Mouse (Mus musculus) heart, adult 11 months (tissue): ENCODE results near the gene Sidt2.

ENCODE experiments used
- DNase-seq: peaks from one replicate; pipeline ENCODE4 v3.0.0; 2022

Sidt2 gene

DNA sequence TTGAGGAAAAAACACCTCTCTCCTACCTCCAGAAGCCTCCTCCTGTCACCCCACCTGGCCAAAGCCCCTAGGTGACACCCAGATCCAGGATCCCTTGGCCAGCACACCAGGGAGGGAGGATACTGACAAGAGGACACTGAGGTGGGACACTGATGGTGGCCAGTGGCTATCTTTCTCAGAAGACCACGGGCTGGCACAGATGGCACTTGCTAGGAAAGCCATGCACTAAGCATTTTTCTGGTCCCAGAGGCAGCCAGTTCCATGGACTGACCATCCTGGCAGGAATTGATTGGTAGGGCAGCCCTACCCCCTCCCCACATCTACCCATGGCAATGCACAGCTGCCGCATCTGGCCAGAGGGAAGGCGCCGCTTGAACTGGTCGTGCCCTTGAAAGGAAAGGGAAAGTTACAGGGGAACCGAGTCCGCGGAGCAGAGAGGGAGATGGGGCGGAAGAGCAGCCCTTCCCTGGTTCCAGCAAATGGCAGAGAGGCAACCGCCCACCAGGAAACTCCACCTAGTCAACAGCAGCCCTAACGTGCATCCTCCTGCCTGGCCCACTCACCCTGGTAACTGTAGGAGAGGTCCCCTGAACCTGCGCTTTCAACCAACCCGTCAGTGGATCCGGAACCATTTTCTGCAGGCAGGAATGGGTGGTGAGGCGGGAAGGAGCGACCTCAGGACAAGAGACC lies 8.7 kb downstream of the Sidt2 start:
- DNase-seq: peak; percentile 91

DNA sequence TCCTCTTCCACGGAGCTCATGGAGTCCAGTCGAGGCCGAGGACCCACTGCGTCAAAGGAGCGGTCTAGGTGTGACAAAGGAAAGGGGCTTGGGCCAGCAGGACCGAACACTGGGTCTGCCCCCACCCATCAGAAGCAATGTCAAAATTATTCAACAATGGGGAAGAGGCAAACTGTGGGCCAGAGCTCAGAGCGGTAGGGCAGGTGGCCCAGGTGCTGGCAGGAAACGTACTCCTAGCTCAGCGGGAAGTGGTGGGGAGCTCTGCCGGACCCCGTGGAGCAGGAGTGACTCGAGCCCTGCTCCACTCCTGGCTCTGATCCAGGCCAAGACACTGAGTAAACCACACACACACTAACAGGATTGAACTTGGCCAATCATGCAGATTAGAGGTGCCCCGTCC lies 9.3 kb downstream of the Sidt2 start:
- peak; percentile 91 for DNase-seq

DNA sequence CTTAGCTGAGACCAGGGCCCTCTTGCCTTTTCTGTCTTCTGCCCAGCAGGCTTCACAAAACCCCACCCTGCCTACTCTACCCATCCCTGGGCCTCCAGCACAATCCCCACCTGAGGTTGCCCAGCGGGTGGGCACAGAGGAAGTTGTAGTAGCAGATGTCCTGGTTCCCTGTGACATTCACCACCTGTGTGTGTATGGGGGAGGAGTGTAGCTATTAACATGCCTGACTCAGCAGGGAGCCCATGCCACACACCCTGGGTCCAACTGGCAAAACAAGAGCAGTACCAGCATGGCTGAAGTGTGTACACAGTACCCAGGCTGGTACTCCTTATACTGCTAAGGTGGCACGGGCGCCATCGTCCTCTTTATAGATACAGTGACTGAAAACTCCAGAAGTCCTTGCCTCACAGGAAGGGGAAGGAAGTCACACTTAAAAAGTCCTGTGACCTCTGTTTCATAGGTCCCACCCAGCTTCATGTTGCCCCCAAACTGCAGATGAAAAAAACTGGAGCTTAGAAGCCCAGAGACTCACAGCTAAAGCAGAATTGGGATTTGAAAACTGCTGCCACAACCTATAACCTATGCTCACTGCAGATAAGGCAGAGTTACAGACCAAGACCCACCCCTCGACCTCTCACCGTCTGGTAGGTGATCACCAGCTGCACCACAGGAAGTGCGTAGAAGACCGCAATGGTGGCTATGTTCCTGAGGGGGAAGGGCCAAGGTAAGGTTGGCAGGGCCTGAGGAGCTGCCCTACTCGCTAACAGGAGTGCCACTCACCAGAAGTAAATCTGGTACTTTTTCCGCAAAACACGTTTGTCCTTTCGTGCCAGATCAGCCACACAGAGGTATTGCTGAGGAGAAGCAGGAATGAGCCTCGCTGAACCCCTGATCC lies 10.3 kb downstream of the Sidt2 start:
- DNase-seq: peak; percentile 90

DNA sequence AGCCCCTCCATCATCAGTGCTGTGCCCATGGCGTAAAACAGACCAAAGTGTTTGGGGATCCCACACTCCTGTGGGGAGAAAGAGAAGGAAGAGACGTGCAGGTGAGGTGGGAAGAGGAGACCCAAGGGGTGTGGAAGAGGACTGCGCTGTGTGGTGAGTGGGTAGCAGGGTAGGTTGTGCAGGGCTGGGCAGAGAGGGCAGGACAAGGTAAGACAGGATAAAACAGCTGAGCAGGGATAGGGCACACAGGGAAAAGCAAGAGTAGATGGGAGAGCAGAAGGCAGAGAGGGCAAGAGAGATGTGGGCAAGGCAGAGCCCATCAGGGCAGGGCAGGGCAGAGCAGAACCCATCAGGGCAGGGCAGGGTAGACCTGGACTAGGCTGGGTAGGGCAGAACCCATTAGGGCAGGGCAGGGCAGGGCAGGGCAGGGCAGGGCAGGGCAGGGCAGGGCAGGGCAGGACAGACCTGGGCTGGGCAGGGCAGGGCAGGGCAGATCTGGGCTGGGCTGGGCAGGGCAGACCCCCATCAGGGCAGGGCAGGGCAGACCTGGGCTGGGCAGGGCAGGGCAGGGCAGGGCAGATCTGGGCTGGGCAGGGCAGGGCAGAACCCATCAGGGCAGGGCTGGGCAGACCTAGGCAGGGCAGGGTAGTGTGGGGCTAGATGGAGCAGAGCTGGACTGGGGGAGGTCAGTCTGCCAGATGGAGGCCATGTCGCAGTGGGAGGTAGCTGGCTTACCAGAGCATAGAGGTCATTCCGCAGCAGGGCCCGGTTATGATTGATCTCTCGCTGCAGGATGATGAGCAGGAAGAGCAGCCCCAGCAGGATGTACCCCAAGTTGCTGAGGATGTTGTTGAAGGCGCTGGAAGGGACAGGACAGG lies 11.2 kb downstream of the Sidt2 start:
- DNase-seq: peak; percentile 90

- no peak for DNase-seq
Observed at GRCm38 (mm10) chr9:45942916-45943315, 12.1 kb downstream of the Sidt2 start.

DNA sequence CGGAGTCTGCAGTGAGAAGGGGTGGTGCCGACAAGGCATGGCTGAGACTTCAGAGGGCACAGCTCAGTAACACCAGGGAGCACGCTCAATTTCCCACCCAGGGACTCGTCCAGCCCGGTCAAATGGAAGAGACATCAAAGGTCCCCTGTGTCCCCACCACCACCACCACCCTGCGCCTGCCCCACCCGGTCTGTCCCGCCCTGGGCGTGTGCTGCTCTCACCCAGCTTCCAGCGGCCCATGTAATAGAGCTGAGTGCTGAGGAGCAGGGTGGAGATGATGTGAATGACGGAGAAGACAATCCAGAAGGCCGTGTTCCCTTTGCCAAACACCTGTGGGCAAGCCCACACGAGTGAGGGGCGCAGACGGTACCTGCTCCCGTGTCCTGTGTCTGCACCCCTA lies 12.6 kb downstream of the Sidt2 start:
- peak; percentile 90 for DNase-seq

- DNase-seq: peak; percentile 92
Observed at GRCm38 (mm10) chr9:45941329-45941888, 13.6 kb downstream of the Sidt2 start.

- peak; percentile 89 for DNase-seq
Observed at GRCm38 (mm10) chr9:45939794-45940193, 15.3 kb downstream of the Sidt2 start.

DNA sequence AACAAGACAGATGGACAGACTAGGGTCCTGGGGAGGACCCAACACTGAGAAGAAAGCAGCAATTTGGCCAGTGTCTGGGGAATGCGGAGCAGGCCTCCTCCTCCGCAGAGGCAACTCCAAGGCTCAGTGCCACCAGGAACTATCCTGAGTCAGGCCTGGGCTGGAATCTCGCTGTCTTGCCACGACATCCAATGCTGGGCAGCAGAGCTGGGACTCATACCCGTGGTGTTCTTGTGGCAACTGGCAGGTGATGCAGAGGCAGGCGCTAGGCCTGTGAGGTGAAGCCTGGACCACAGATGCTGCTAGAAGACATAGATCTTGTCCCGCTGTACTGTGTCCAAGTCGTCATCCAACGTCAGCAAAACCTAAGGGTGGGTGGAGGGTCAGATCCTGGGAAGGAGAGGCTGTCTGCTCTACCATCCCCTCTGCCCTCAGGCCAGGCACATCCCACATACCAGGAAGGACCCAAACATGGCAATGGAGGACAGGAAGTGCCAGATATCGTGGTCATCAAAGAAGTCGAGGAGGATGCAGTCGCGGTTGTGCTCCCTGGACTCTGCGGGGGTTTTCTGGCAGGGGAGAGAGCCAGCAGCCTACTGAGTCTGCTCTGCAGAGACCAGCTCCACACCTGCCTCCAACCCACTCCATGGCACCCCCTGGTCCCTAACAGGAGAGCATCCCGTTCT lies 16.0 kb downstream of the Sidt2 start:
- DNase-seq: peak; percentile 89

DNA sequence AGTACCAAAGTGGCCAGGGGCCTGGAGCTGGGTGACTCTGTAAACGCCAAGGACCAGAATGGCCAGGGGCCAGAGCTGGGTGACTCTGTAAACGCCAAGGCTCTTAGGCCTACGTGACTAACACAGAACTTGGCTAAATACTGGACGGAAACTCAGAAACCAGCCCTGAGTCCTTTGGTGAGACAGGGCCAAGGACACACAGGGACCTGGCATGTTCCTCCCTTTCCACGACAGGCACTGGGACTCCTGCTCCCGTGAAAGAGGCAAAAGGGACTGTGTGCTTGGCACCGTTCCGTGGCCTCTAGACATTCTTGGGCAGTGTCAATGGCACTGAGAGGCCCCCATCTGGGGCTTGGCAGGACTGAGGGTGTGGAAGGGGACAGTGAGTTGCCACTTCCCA lies 17.0 kb downstream of the Sidt2 start:
- DNase-seq: peak; percentile 95

- DNase-seq: peak; percentile 96
Observed at GRCm38 (mm10) chr9:45936883-45937282, 18.2 kb downstream of the Sidt2 start.

GRCm38 (mm10) chr9:45935628-45936210 lies 19.3 kb downstream of the Sidt2 start, which contains the start of gene Tagln:
Gene Tagln, minus strand, starts transcription at chr9:45936058.
- peak; percentile 93 for DNase-seq

DNA sequence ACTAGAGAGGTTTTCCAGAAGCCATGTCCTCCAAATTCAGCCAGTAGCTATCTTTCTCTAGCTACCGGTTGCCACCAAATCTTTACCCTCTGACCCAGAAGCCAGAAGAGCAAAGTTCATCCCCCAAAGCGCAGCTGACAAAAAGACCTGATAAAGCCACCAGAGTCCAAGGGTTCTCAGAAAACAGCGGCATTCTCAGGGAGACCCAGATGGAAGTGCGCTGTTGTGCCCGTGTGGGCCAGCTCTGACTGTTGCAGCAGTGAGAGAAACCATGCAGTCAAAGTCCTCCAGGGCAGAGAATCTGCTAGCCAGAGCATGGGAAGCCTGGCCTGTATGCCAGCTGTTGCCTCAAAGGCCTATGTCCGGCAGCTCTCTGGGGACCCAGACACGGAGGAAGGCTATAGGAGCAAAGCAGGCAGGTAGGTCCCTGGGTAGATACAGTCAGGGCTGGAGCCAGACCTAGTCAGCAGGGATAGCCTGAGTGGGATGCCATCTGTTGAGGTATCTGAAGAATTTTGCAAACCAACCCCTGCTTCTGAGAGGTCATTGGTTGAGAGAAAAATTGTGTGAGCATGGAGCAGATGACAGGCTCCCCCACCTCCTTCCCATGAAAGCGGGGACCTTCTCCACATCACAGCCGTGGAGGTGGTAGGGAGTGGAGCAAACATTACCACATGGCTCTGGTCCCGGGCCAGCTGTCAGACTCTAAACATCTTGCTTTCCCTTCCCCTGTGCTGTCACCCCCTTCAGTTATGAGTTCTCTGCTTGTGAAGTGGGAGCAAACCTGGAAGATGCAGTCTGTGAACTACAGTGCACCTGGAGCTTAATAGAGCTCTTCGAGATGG lies 22.3 kb downstream of the Sidt2 start:
- DNase-seq: peak; percentile 92

DNA sequence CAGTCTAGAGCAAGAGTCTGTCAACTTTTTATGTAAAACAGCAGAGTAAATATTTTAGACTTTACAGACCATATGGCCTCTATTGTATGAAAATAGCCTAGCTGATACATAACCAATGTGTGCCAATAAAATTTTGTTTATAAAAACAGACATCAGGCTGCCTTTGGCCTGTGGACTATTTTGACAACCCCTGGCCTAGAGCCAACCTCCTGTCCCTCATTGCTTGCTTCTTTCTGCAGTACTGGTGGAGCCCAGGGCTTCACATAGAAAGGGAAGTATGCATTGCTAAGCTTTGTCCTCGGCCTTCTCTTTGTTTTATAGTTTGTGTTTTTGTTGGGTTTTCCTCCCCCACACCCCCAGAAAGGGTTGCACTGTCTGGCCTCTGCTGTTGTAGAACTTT lies 23.1 kb downstream of the Sidt2 start:
- DNase-seq: peak; percentile 85

- DNase-seq: peak; percentile 89
Observed at GRCm38 (mm10) chr9:45929285-45929684, 25.8 kb downstream of the Sidt2 start.

GRCm38 (mm10) chr9:45919895-45920294 lies 35.2 kb downstream of the Sidt2 start:
- DNase-seq: peak; percentile 93

GRCm38 (mm10) chr9:45917041-45917934 lies 37.8 kb downstream of the Sidt2 start:
- DNase-seq: peak; percentile 97

- DNase-seq: no peak
Observed at GRCm38 (mm10) chr9:45915659-45916058, 39.4 kb downstream of the Sidt2 start.

DNA sequence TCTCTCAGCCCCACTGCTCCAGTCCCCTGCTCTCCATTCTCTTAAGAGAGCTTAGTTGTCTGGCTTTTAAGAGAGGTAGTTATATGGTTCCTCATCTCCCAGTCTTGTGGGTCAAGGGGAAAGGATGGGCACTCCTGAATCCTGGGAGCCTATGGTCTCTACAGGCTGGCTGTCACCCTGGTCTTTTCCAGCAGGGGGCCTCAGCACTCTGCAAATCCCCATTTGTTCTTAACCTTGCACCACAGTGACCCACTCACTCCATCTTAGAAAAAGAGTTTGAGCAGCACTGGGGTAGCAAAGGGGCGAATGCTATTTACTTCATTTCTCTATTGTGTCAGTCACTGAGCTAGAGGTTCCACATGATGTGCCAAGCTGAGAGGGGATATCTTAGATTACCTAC lies 43.4 kb downstream of the Sidt2 start:
- DNase-seq: no peak

GRCm38 (mm10) chr9:45910995-45911394 lies 44.1 kb downstream of the Sidt2 start:
- DNase-seq: peak; percentile 90
